Mouse (Mus musculus): ENCODE results near the gene Tgtp2. TPM values are rescaled to one million over a fixed set of nuclear protein-coding genes. Genes with fewer than 3 reads are reported as not detected.
"Not testable (repeated sequence)": the region's sequence is repeated elsewhere in the genome, so short reads cannot be mapped to it uniquely, and the experiment has no call there.

Tgtp2 gene
- total and polyA plus RNA-seq, 2 experiments from 2014 or later, result 0.20 TPM; not detected in 1

GRCm38 (mm10) chr11:49050064-49050463 is 13.9 kb downstream of the Tgtp2 start:
- H3K27ac ChIP-seq; H3K27me3 ChIP-seq (ENCODE audit: insufficient read depth, low read length); DNase-seq (ENCODE audit: low spot score); H3K4me3 ChIP-seq (ENCODE audit: low read length); ATAC-seq; H3K9me3 ChIP-seq (ENCODE audit: low read length); H3K4me1 ChIP-seq (ENCODE audit: insufficient read depth, low read length); H3K9ac ChIP-seq (replicated peaks; ENCODE audit: low read length); H3K4me2 ChIP-seq (ENCODE audit: low read depth, low read length); H3K36me3 ChIP-seq (ENCODE audit: insufficient read depth, low read length): not testable (repeated sequence)

GRCm38 (mm10) chr11:49012074-49012473 is 51.9 kb downstream of the Tgtp2 start:
- not testable (repeated sequence) for H3K36me3 ChIP-seq (ENCODE audit: insufficient read depth, low read length); H3K4me2 ChIP-seq (ENCODE audit: low read depth, low read length); DNase-seq (ENCODE audit: low spot score); H3K4me1 ChIP-seq (ENCODE audit: insufficient read depth, low read length); H3K27ac ChIP-seq; H3K9me3 ChIP-seq (ENCODE audit: low read length); H3K4me3 ChIP-seq (ENCODE audit: low read length); H3K9ac ChIP-seq (replicated peaks; ENCODE audit: low read length); ATAC-seq; H3K27me3 ChIP-seq (ENCODE audit: insufficient read depth, low read length)

Other genes starting within 250 kb of the Tgtp2 start
- gene Trim41, start 246.9 kb downstream of the Tgtp2 start, total RNA-seq (2014; rRNA removed), result 42.1 and 43.3 TPM in 2 replicates
- gene Trim41, start 246.9 kb downstream of the Tgtp2 start, polyA plus RNA-seq (2015; fragmentation: Nextera tagmentation; extraction: Ambion mirVana), result 5.5 and 7.1 TPM in 2 replicates
- 4.0 and 7.7 TPM in 2 replicates for gene Trim7, start 238.1 kb downstream of the Tgtp2 start, total RNA-seq (2014; rRNA removed)
- gene Trim7, start 238.1 kb downstream of the Tgtp2 start, polyA plus RNA-seq (2015; fragmentation: Nextera tagmentation; extraction: Ambion mirVana), result 3.7 TPM in 2 replicates
- gene Gm12184, start 237.6 kb downstream of the Tgtp2 start, total RNA-seq (2014; rRNA removed), result 20.1 and 26.4 TPM in 2 replicates
- gene Gm12184, start 237.6 kb downstream of the Tgtp2 start, polyA plus RNA-seq (2015; fragmentation: Nextera tagmentation; extraction: Ambion mirVana), result 5.7 and 6.0 TPM in 2 replicates
- gene Irgm1, start 192.5 kb downstream of the Tgtp2 start, total RNA-seq (2014; rRNA removed), result 5.8 and 6.0 TPM in 2 replicates
- gene Irgm1, start 192.5 kb downstream of the Tgtp2 start, polyA plus RNA-seq (2015; fragmentation: Nextera tagmentation; extraction: Ambion mirVana), result 6.3 and 8.2 TPM in 2 replicates
- gene Gm5431, start 162.0 kb downstream of the Tgtp2 start, total RNA-seq (2014; rRNA removed), result 0.10 and 0.18 TPM in 2 replicates
- 0.08 and 0.28 TPM in 2 replicates for gene Gm5431, start 162.0 kb downstream of the Tgtp2 start, polyA plus RNA-seq (2015; fragmentation: Nextera tagmentation; extraction: Ambion mirVana)
- 0.32 and 0.37 TPM in 2 replicates for gene Psme2b, start 118.0 kb downstream of the Tgtp2 start, total RNA-seq (2014; rRNA removed)
- 1.4 and 1.7 TPM in 2 replicates for gene Psme2b, start 118.0 kb downstream of the Tgtp2 start, polyA plus RNA-seq (2015; fragmentation: Nextera tagmentation; extraction: Ambion mirVana)
- 0.16 TPM in 1 of 2 replicates, not detected in the other for gene Olfr56, start 85.3 kb downstream of the Tgtp2 start, total RNA-seq (2014; rRNA removed)
- 0.08 TPM in 1 of 2 replicates, not detected in the other for gene Olfr56, start 85.3 kb downstream of the Tgtp2 start, polyA plus RNA-seq (2015; fragmentation: Nextera tagmentation; extraction: Ambion mirVana)
- 0.75 and 0.84 TPM in 2 replicates for gene 9930111J21Rik1, start 84.8 kb downstream of the Tgtp2 start, total RNA-seq (2014; rRNA removed)
- 0.20 and 0.40 TPM in 2 replicates for gene 9930111J21Rik1, start 84.8 kb downstream of the Tgtp2 start, polyA plus RNA-seq (2015; fragmentation: Nextera tagmentation; extraction: Ambion mirVana)
- not detected in 2 replicates for gene Gm12185, start 72.0 kb downstream of the Tgtp2 start, total RNA-seq (2014; rRNA removed)
- 0.24 TPM in 1 of 2 replicates, not detected in the other for gene Gm12185, start 72.0 kb downstream of the Tgtp2 start, polyA plus RNA-seq (2015; fragmentation: Nextera tagmentation; extraction: Ambion mirVana)
- gene Tgtp1, start 70.0 kb downstream of the Tgtp2 start, total RNA-seq (2014; rRNA removed), result not detected in 2 replicates
- 0.09 and 0.35 TPM in 2 replicates for gene Tgtp1, start 70.0 kb downstream of the Tgtp2 start, polyA plus RNA-seq (2015; fragmentation: Nextera tagmentation; extraction: Ambion mirVana)
- gene 9930111J21Rik2, start 13.0 kb downstream of the Tgtp2 start, total RNA-seq (2014; rRNA removed), result 0.78 and 1.7 TPM in 2 replicates
- gene 9930111J21Rik2, start 13.0 kb downstream of the Tgtp2 start, polyA plus RNA-seq (2015; fragmentation: Nextera tagmentation; extraction: Ambion mirVana), result 0.16 and 0.49 TPM in 2 replicates
- gene Ifi47, start 12.4 kb upstream of the Tgtp2 start, total RNA-seq (2014; rRNA removed), result 0.68 TPM in 1 of 2 replicates, not detected in the other
- 1.2 and 1.6 TPM in 2 replicates for gene Ifi47, start 12.4 kb upstream of the Tgtp2 start, polyA plus RNA-seq (2015; fragmentation: Nextera tagmentation; extraction: Ambion mirVana)
- not detected in 2 replicates for gene Olfr1396, start 50.7 kb upstream of the Tgtp2 start, total RNA-seq (2014; rRNA removed)
- not detected in 2 replicates for gene Olfr1396, start 50.7 kb upstream of the Tgtp2 start, polyA plus RNA-seq (2015; fragmentation: Nextera tagmentation; extraction: Ambion mirVana)
- not detected in 2 replicates for gene Olfr1395, start 78.1 kb upstream of the Tgtp2 start, total RNA-seq (2014; rRNA removed)
- gene Olfr1395, start 78.1 kb upstream of the Tgtp2 start, polyA plus RNA-seq (2015; fragmentation: Nextera tagmentation; extraction: Ambion mirVana), result not detected in 2 replicates
- gene Olfr1394, start 90.2 kb upstream of the Tgtp2 start, total RNA-seq (2014; rRNA removed), result not detected in 2 replicates
- gene Olfr1394, start 90.2 kb upstream of the Tgtp2 start, polyA plus RNA-seq (2015; fragmentation: Nextera tagmentation; extraction: Ambion mirVana), result not detected in 2 replicates
- gene Btnl9, start 123.0 kb upstream of the Tgtp2 start, total RNA-seq (2014; rRNA removed), result 0.37 TPM in 1 of 2 replicates, not detected in the other
- 0.39 and 0.50 TPM in 2 replicates for gene Btnl9, start 123.0 kb upstream of the Tgtp2 start, polyA plus RNA-seq (2015; fragmentation: Nextera tagmentation; extraction: Ambion mirVana)
- 20.2 and 25.0 TPM in 2 replicates for gene Zfp62, start 139.1 kb upstream of the Tgtp2 start, total RNA-seq (2014; rRNA removed)
- 25.7 and 25.8 TPM in 2 replicates for gene Zfp62, start 139.1 kb upstream of the Tgtp2 start, polyA plus RNA-seq (2015; fragmentation: Nextera tagmentation; extraction: Ambion mirVana)
- 87.4 and 109 TPM in 2 replicates for gene Mgat1, start 180.0 kb upstream of the Tgtp2 start, total RNA-seq (2014; rRNA removed)
- gene Mgat1, start 180.0 kb upstream of the Tgtp2 start, polyA plus RNA-seq (2015; fragmentation: Nextera tagmentation; extraction: Ambion mirVana), result 33.6 and 35.3 TPM in 2 replicates
- gene Olfr1393, start 214.1 kb upstream of the Tgtp2 start, total RNA-seq (2014; rRNA removed), result 0.86 TPM in 1 of 2 replicates, not detected in the other
- 0.10 and 0.13 TPM in 2 replicates for gene Olfr1393, start 214.1 kb upstream of the Tgtp2 start, polyA plus RNA-seq (2015; fragmentation: Nextera tagmentation; extraction: Ambion mirVana)
- gene Olfr1392, start 221.1 kb upstream of the Tgtp2 start, total RNA-seq (2014; rRNA removed), result not detected in 2 replicates
- gene Olfr1392, start 221.1 kb upstream of the Tgtp2 start, polyA plus RNA-seq (2015; fragmentation: Nextera tagmentation; extraction: Ambion mirVana), result not detected in 2 replicates
- gene Olfr10, start 240.5 kb upstream of the Tgtp2 start, total RNA-seq (2014; rRNA removed), result not detected in 2 replicates
- not detected in 2 replicates for gene Olfr10, start 240.5 kb upstream of the Tgtp2 start, polyA plus RNA-seq (2015; fragmentation: Nextera tagmentation; extraction: Ambion mirVana)